In genomic region chr15:27669931-27670411, GRCm38 (mm10) we compare ENCODE assay signal across 18 mouse cellular contexts. TPM values are rescaled to one million over a fixed set of nuclear protein-coding genes. Genes with fewer than 3 reads are reported as not detected.
A peak's percentile ranks its signal among the peaks of the same experiment; 100 is the strongest.
DNase-seq lines count a peak whose midpoint lies in the region; ATAC-seq and TF ChIP-seq lines count a peak whose summit lies in the region.
"Had no signal": no experiment of that assay in that cellular context is flagged by ENCODE, and none has a peak within 500 bp of the region (broad histone marks: within the 10 kb centered on the region; RNA-seq: fewer than 3 reads in every experiment).

No protein-coding gene starts in this region.

- H3K27ac ChIP-seq in liver, adult 2 months (replicated peaks; ENCODE audit: insufficient read depth, low read depth, low read length): 0 out of 2 replicates have a peak overlapping the region, but pooled peaks have one; percentile 10
- H3K27ac ChIP-seq in liver, embryonic 12.5 days: no peak overlapping the region
- H3K27ac ChIP-seq: embryonic facial prominence, embryonic 13.5 days; limb, embryonic 10.5 days; liver, embryonic 14.5 days; midbrain, embryonic 10.5 days had no signal

- 85% methylated on average over 12 of the region's 12 CpGs for WGBS in liver, adult 2 months
- WGBS in liver, embryonic 12.5 days (ENCODE audit: insufficient replicate concordance): 81% methylated on average over 12 of the region's 12 CpGs

- no peak for ATAC-seq in liver, embryonic 12.5 days
- ATAC-seq in activated CD4-positive, CD25-positive, alpha-beta regulatory T cell, adult 4 months: peak; percentile 18

- no peak overlapping the region for H3K4me3 ChIP-seq in liver, adult 2 months (ENCODE audit: insufficient read depth, low read depth, low read length)
- H3K4me3 ChIP-seq in liver, embryonic 12.5 days: no peak overlapping the region
- H3K4me3 ChIP-seq: embryonic facial prominence, embryonic 13.5 days; limb, embryonic 10.5 days; midbrain, embryonic 10.5 days had no signal

- no peaks in the 10 kb centered on the region for H3K9me3 ChIP-seq in liver, embryonic 12.5 days (replicated peaks)
- H3K9me3 ChIP-seq: embryonic facial prominence, embryonic 13.5 days; limb, embryonic 10.5 days; midbrain, embryonic 10.5 days had no signal

- H3K79me2 ChIP-seq in liver, adult 2 months (ENCODE audit: control insufficient read depth, insufficient read depth, low read length): no peaks in the 10 kb centered on the region

- no peak overlapping the region for H3K4me2 ChIP-seq in liver, embryonic 12.5 days
- H3K4me2 ChIP-seq: embryonic facial prominence, embryonic 13.5 days; heart, embryonic 11.5 days had no signal

- DNase-seq in liver, adult 2 months (ENCODE audit: extremely low read depth, low read depth, low spot score): no peak
- DNase-seq in natural killer cell, adult 2 months (ENCODE audit: low spot score in 2 of 2): peak; percentile 42 to 45
- DNase-seq in thymus, postnatal 4 days: peak; percentile 68
- DNase-seq in kidney, postnatal 4 days: no peak
- no peak for DNase-seq in ovary, adult 18-20 months (ENCODE audit: low spot score)
- DNase-seq: cerebellum, adult 11-12 months; cerebellum, postnatal 36 days; gastrocnemius, postnatal 14 days; heart, postnatal 4 days; kidney, postnatal 25 days; lung, postnatal 14 days had no signal

- no peaks in the 10 kb centered on the region for H3K4me1 ChIP-seq in liver, adult 2 months (ENCODE audit: control insufficient read depth, insufficient read depth, low read length)
- H3K4me1 ChIP-seq in liver, embryonic 12.5 days: peaks cover 51% of the 10 kb centered on the region

- TF ChIP-seq CTCF in liver, adult 2 months (IDR thresholded peaks at IDR 0.05; ENCODE audit: low read depth, low read length): no peak

- H3K27me3 ChIP-seq in liver, adult 2 months (ENCODE audit: control insufficient read depth, insufficient read depth, low read length): no peaks in the 10 kb centered on the region
- no peaks in the 10 kb centered on the region for H3K27me3 ChIP-seq in liver, embryonic 12.5 days (replicated peaks)
- H3K27me3 ChIP-seq: embryonic facial prominence, embryonic 13.5 days had no signal

- no peak for TF ChIP-seq POLR2A in liver, adult 2 months (IDR thresholded peaks at IDR 0.05; ENCODE audit: extremely low read depth, insufficient read depth, low read length)

- H3K36me3 ChIP-seq in liver, adult 2 months (ENCODE audit: control insufficient read depth, insufficient read depth, low read length): no peaks in the 10 kb centered on the region
- no peaks in the 10 kb centered on the region for H3K36me3 ChIP-seq in liver, embryonic 12.5 days
- H3K36me3 ChIP-seq: embryonic facial prominence, embryonic 13.5 days; limb, embryonic 10.5 days; midbrain, embryonic 10.5 days had no signal

- no peak overlapping the region for H3K9ac ChIP-seq in liver, adult 2 months (ENCODE audit: low read depth, low read length)
- no peak overlapping the region for H3K9ac ChIP-seq in liver, embryonic 12.5 days
- H3K9ac ChIP-seq: embryonic facial prominence, embryonic 13.5 days; liver, embryonic 14.5 days had no signal

RNA-seq across cellular contexts. Expression of gene Otulinl, which starts 11.4 kb away (rescaled TPM):
- total RNA-seq in liver, adult 2 months (2014; rRNA removed): 2.1 and 3.4 TPM in 2 replicates
- 0.36 and 0.78 TPM in 2 replicates for polyA plus RNA-seq in liver, adult 2 months (2012; rRNA removed)
- 7.6 and 8.7 TPM in 2 replicates for polyA plus RNA-seq in liver, embryonic 12.5 days (2016; fragmentation: Nextera tagmentation; extraction: Ambion mirVana)
- 100 to 1,000 TPM; 160 to 175 TPM for polyA plus RNA-seq in activated CD4-positive, CD25-positive, alpha-beta regulatory T cell, adult 4 months (2017; shearing (Covaris generic))

RNA-seq across cellular contexts. Expression of gene Otulin, which starts 39.5 kb away (rescaled TPM):
- 29.7 and 33.4 TPM in 2 replicates for total RNA-seq in liver, adult 2 months (2014; rRNA removed)
- polyA plus RNA-seq in liver, adult 2 months (2012; rRNA removed): 49.3 and 58.0 TPM in 2 replicates
- polyA plus RNA-seq in liver, embryonic 12.5 days (2016; fragmentation: Nextera tagmentation; extraction: Ambion mirVana): 33.1 and 35.0 TPM in 2 replicates
- polyA plus RNA-seq in activated CD4-positive, CD25-positive, alpha-beta regulatory T cell, adult 4 months (2017; shearing (Covaris generic)): 10 to 100 TPM; 12.7 to 15.2 TPM

Comparison
In these comparisons a context has a peak if more than half of its experiments do, and no peak if none do; other contexts are left out.
1. DNase-seq: peak in natural killer cell, adult 2 months (2 of 2) and thymus, postnatal 4 days (single experiment); none in liver, adult 2 months (single experiment), kidney, postnatal 4 days (0 of 2) and ovary, adult 18-20 months (single experiment).
2. RNA of gene Otulinl, which starts 11.4 kb away (polyA plus RNA-seq): 160 to 175 TPM in activated CD4-positive, CD25-positive, alpha-beta regulatory T cell, adult 4 months; 7.6 to 8.7 TPM in liver, embryonic 12.5 days and 0.36 to 0.78 TPM in liver, adult 2 months; every median in the first group is over 10 times any median in the second.